Comparison of ENCODE assay signal across 10 mouse cellular contexts in the genomic region with DNA sequence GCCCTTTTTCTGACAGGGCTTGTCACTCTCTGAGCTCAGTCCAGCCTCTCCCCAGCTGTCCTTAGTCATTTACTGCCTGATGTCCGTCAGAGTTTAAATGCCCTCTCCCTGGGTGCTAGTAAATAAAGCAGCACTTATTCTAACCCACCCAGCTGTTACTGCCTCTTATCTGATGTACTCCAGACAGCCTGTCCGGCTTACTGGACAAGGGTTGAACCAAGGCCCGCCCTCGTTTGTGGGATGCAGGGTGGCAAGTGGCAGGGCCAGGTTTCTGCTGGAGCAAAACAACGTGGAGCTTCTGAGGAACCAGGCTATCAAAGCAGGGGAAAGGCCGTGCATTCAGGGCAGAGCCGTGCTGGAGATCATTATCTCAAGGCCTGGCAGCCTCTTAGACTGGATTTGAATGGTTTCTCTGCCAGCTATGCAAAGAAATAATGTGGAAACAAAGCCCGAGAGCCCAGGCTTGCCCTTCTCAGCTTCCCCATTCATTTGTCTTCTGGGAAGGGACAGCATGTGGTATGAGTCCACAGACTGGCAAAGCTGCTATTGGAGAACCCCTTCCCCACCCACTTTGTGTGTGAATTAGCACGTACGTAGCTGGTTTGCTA. TPM values are rescaled to one million over a fixed set of nuclear protein-coding genes. Genes with fewer than 3 reads are reported as not detected.
A peak's percentile ranks its signal among the peaks of the same experiment; 100 is the strongest.
DNase-seq lines count a peak whose midpoint lies in the region; ATAC-seq and TF ChIP-seq lines count a peak whose summit lies in the region.
"Had no signal": no experiment of that assay in that cellular context is flagged by ENCODE, and none has a peak within 500 bp of the region (broad histone marks: within the 10 kb centered on the region; RNA-seq: fewer than 3 reads in every experiment).

No protein-coding gene starts in this region.

- intact Hi-C loops in left cerebral cortex, postnatal 36 days (cut with DNase I) = no loop called here

- DNase-seq in thymus, adult 2 months = no peak
- DNase-seq in thymus, adult 18-20 months = no peak
- DNase-seq in lung, adult 2 months = peak; percentile 51
- DNase-seq in right cerebral cortex, postnatal 14 days = no peak
- DNase-seq in spleen, adult 18-20 months = no peak
- no peak for DNase-seq in left cerebral cortex, postnatal 36 days (ENCODE audit: low spot score in 2 of 2)
- no peak for DNase-seq in cerebellum, adult 9-10 months

- TF ChIP-seq CTCF in thymus, adult 2 months (IDR thresholded peaks at IDR 0.05; ENCODE audit: borderline replicate concordance, control insufficient read depth, extremely low read depth, insufficient read depth, low read length, poor library complexity) = no peak
- TF ChIP-seq CTCF in lung, adult 2 months (IDR thresholded peaks at IDR 0.05; ENCODE audit: insufficient read depth, low read length) = no peak

- no peaks in the 10 kb centered on the region for H3K9me3 ChIP-seq in intestine, embryonic 16.5 days (ENCODE audit: control insufficient read depth, low read length)

- peaks cover 25% of the 10 kb centered on the region for H3K36me3 ChIP-seq in thymus, adult 2 months (ENCODE audit: control insufficient read depth, insufficient read depth, low read length)
- no peaks in the 10 kb centered on the region for H3K36me3 ChIP-seq in intestine, embryonic 16.5 days (ENCODE audit: control insufficient read depth, insufficient read depth, low read length)

- peaks cover 79% of the 10 kb centered on the region for H3K4me1 ChIP-seq in thymus, adult 2 months (replicated peaks; ENCODE audit: control insufficient read depth, insufficient read depth, low read length)
- H3K4me1 ChIP-seq in intestine, embryonic 16.5 days (ENCODE audit: control insufficient read depth, insufficient read depth, low read length) = peaks cover 48% of the 10 kb centered on the region
- H3K4me1 ChIP-seq in lung, adult 2 months (ENCODE audit: control insufficient read depth, insufficient read depth, low read length) = peaks cover 34% of the 10 kb centered on the region

- no peak overlapping the region for H3K4me3 ChIP-seq in thymus, adult 2 months (ENCODE audit: control insufficient read depth, insufficient read depth, low read length)
- H3K4me3 ChIP-seq in intestine, embryonic 16.5 days (ENCODE audit: low read length) = no peak overlapping the region
- no peak overlapping the region for H3K4me3 ChIP-seq in lung, adult 2 months (replicated peaks; ENCODE audit: extremely low read depth, low read depth, low read length)

- WGBS in thymus, adult 2 months = 63% methylated on average over 10 of the region's 10 CpGs
- WGBS in intestine, embryonic 16.5 days = 34% methylated on average over 10 of the region's 10 CpGs
- WGBS in lung, adult 2 months = 17% methylated on average over 10 of the region's 10 CpGs

- peak overlapping the region; percentile 73 for H3K27ac ChIP-seq in thymus, adult 2 months (ENCODE audit: control insufficient read depth, insufficient read depth, low read length)
- H3K27ac ChIP-seq in intestine, embryonic 16.5 days (ENCODE audit: low read length) = peak overlapping the region; percentile 80

- no peak for TF ChIP-seq POLR2A in thymus, adult 2 months (IDR thresholded peaks at IDR 0.05; ENCODE audit: control insufficient read depth, extremely low read depth, insufficient read depth, low read length, poor library complexity)
- TF ChIP-seq POLR2A in lung, adult 2 months (IDR thresholded peaks at IDR 0.05; ENCODE audit: borderline replicate concordance, extremely low read depth, low read depth, low read length) = no peak

- H3K9ac ChIP-seq in intestine, embryonic 16.5 days (ENCODE audit: low read depth, low read length) = peak overlapping the region; percentile 15; the same call in 1 of the 2 replicates

- no peaks in the 10 kb centered on the region for H3K27me3 ChIP-seq in thymus, adult 2 months (ENCODE audit: control insufficient read depth, insufficient read depth, low read length)
- H3K27me3 ChIP-seq in intestine, embryonic 16.5 days (replicated peaks; ENCODE audit: control insufficient read depth, insufficient read depth, low read length) = no peaks in the 10 kb centered on the region
- H3K27me3 ChIP-seq: Patski had no signal

- ATAC-seq in intestine, embryonic 16.5 days = 0 out of 2 replicates have a peak, but pooled peaks have one; percentile 8
- ATAC-seq: Patski had no signal

- H3K4me2 ChIP-seq in intestine, embryonic 16.5 days (ENCODE audit: low read depth, low read length) = no peak overlapping the region

RNA-seq across cellular contexts. Expression of gene Btg2, which starts 7.4 kb away (rescaled TPM):
- polyA plus RNA-seq in thymus, adult 2 months (2012; rRNA removed) = 432 and 481 TPM in 2 replicates
- polyA plus RNA-seq in intestine, embryonic 16.5 days (2015; fragmentation: Nextera tagmentation; extraction: Ambion mirVana) = 42.9 and 43.2 TPM in 2 replicates
- polyA plus RNA-seq in lung, adult 2 months (2012; rRNA removed) = 75.9 and 109 TPM in 2 replicates
- total RNA-seq in left cerebral cortex, postnatal 36 days (2021) = 10 to 100 TPM; 12.4 to 44.2 TPM

RNA-seq across cellular contexts. Expression of gene Fmod, which starts 34.5 kb away (rescaled TPM):
- 3.5 and 4.4 TPM in 2 replicates for polyA plus RNA-seq in thymus, adult 2 months (2012; rRNA removed)
- polyA plus RNA-seq in intestine, embryonic 16.5 days (2015; fragmentation: Nextera tagmentation; extraction: Ambion mirVana) = 8.7 and 8.8 TPM in 2 replicates
- 7.9 and 14.2 TPM in 2 replicates for polyA plus RNA-seq in lung, adult 2 months (2012; rRNA removed)
- total RNA-seq in left cerebral cortex, postnatal 36 days (2021) = 10 to 100 TPM; 12.7 to 22.2 TPM
- total RNA-seq: hematopoietic stem cell, adult 5-6 weeks had no signal

RNA-seq across cellular contexts. Expression of gene Chit1, which starts 39.5 kb away (rescaled TPM):
- 0.54 and 0.78 TPM in 2 replicates for polyA plus RNA-seq in thymus, adult 2 months (2012; rRNA removed)
- polyA plus RNA-seq in intestine, embryonic 16.5 days (2015; fragmentation: Nextera tagmentation; extraction: Ambion mirVana) = not detected in 2 replicates
- 14.1 TPM in 1 of 2 replicates, not detected in the other for polyA plus RNA-seq in lung, adult 2 months (2012; rRNA removed)
- total RNA-seq in left cerebral cortex, postnatal 36 days (2021) = under 1 TPM; 0.23 to 0.30 TPM
- total RNA-seq: hematopoietic stem cell, adult 5-6 weeks had no signal
- polyA plus RNA-seq: Patski had no signal
